Mouse (Mus musculus): Measurements from ENCODE around the gene Lyzl4. TPM values are rescaled to one million over a fixed set of nuclear protein-coding genes. Genes with fewer than 3 reads are reported as not detected.
A peak's percentile ranks its signal among the peaks of the same experiment; 100 is the strongest.

The Lyzl4 gene
- total and polyA plus RNA-seq, 2 experiments from 2014 or later, result 0.46 TPM; not detected in 1

- H3K4me2 ChIP-seq (ENCODE audit: low read depth, low read length), result peak overlapping the region; percentile 50
- peak overlapping the region; percentile 26 for H3K4me3 ChIP-seq (ENCODE audit: low read length)
- H3K9ac ChIP-seq (replicated peaks; ENCODE audit: low read length), result peak overlapping the region; percentile 22
- H3K27me3 ChIP-seq (ENCODE audit: insufficient read depth, low read length), result no peaks in the 10 kb centered on the region
- no peaks in the 10 kb centered on the region for H3K9me3 ChIP-seq (ENCODE audit: low read length)
- 0 out of 2 replicates have a peak, but pooled peaks cover 4% of the 10 kb centered on the region for H3K4me1 ChIP-seq (ENCODE audit: insufficient read depth, low read length)
- DNase-seq (ENCODE audit: low spot score), result peak; percentile 81
- H3K36me3 ChIP-seq (ENCODE audit: insufficient read depth, low read length), result no peaks in the 10 kb centered on the region
- WGBS, result under 1% methylated on average over 28 of the region's 28 CpGs
- ATAC-seq, result peak; percentile 71
- TF ChIP-seq CTCF (IDR thresholded peaks at IDR 0.05; ENCODE audit: low read depth), result peak; percentile 83
- no peak overlapping the region for H3K27ac ChIP-seq
These were observed 27.5 kb upstream of the Lyzl4 start for GRCm38 (mm10) chr9:121669348-121669791.

GRCm38 (mm10) chr9:121667822-121668221 is 25.9 kb upstream of the Lyzl4 start:
- no peak for DNase-seq (ENCODE audit: low spot score)
- H3K9ac ChIP-seq (replicated peaks; ENCODE audit: low read length), result no peak overlapping the region
- no peaks in the 10 kb centered on the region for H3K9me3 ChIP-seq (ENCODE audit: low read length)
- no peaks in the 10 kb centered on the region for H3K36me3 ChIP-seq (ENCODE audit: insufficient read depth, low read length)
- no peaks in the 10 kb centered on the region for H3K27me3 ChIP-seq (ENCODE audit: insufficient read depth, low read length)
- H3K27ac ChIP-seq, result peak overlapping the region; percentile 32; the same call in 1 of the 2 replicates
- no peak overlapping the region for H3K4me2 ChIP-seq (ENCODE audit: low read depth, low read length)
- 51% methylated on average over 11 of the region's 11 CpGs for WGBS
- no peak for TF ChIP-seq CTCF (IDR thresholded peaks at IDR 0.05; ENCODE audit: low read depth)
- ATAC-seq, result no peak
- H3K4me1 ChIP-seq (ENCODE audit: insufficient read depth, low read length), result 0 out of 2 replicates have a peak, but pooled peaks cover 4% of the 10 kb centered on the region
- H3K4me3 ChIP-seq (ENCODE audit: low read length), result no peak overlapping the region

- Histone ChIP-seq H3K4me1 (ENCODE audit: insufficient read depth, low read length) (0 out of 2 replicates have a peak, but pooled peaks cover 4% of the 10 kb centered on the region), H3K27ac (peak overlapping the region; percentile 32; the same call in 1 of the 2 replicates), H3K9me3 (ENCODE audit: low read length) (no peaks in the 10 kb centered on the region), H3K27me3 (ENCODE audit: insufficient read depth, low read length) (no peaks in the 10 kb centered on the region), H3K4me3 (ENCODE audit: low read length) (no peak overlapping the region), H3K9ac (replicated peaks; ENCODE audit: low read length) (0 out of 2 replicates have a peak overlapping the region, but pooled peaks have one; percentile 15), H3K36me3 (ENCODE audit: insufficient read depth, low read length) (no peaks in the 10 kb centered on the region), H3K4me2 (ENCODE audit: low read depth, low read length) (no peak overlapping the region)
- peak; percentile 66 for DNase-seq (ENCODE audit: low spot score)
- no peak for TF ChIP-seq CTCF (IDR thresholded peaks at IDR 0.05; ENCODE audit: low read depth)
- ATAC-seq, result peak; percentile 60
- WGBS, result 45% methylated on average over 16 of the region's 16 CpGs
These were observed 25.2 kb upstream of the Lyzl4 start for GRCm38 (mm10) chr9:121666957-121667630.

- 0 out of 2 replicates have a peak, but pooled peaks cover 6% of the 10 kb centered on the region for H3K4me1 ChIP-seq (ENCODE audit: insufficient read depth, low read length)
- WGBS, result 73% methylated on average over 5 of the region's 5 CpGs
- no peaks in the 10 kb centered on the region for H3K36me3 ChIP-seq (ENCODE audit: insufficient read depth, low read length)
- H3K27ac ChIP-seq, result no peak overlapping the region
- DNase-seq (ENCODE audit: low spot score) (no peak), ATAC-seq (no peak)
- no peak for TF ChIP-seq CTCF (IDR thresholded peaks at IDR 0.05; ENCODE audit: low read depth)
- no peaks in the 10 kb centered on the region for H3K27me3 ChIP-seq (ENCODE audit: insufficient read depth, low read length)
- H3K4me3 ChIP-seq (ENCODE audit: low read length), result no peak overlapping the region
- no peak overlapping the region for H3K9ac ChIP-seq (replicated peaks; ENCODE audit: low read length)
- H3K4me2 ChIP-seq (ENCODE audit: low read depth, low read length), result no peak overlapping the region
- H3K9me3 ChIP-seq (ENCODE audit: low read length), result no peaks in the 10 kb centered on the region
These were observed 22.2 kb upstream of the Lyzl4 start for GRCm38 (mm10) chr9:121664104-121664503.

- Histone ChIP-seq H3K9me3 (ENCODE audit: low read length) (no peaks in the 10 kb centered on the region), H3K27me3 (ENCODE audit: insufficient read depth, low read length) (no peaks in the 10 kb centered on the region), H3K4me2 (ENCODE audit: low read depth, low read length) (no peak overlapping the region), H3K27ac (no peak overlapping the region), H3K4me1 (ENCODE audit: insufficient read depth, low read length) (0 out of 2 replicates have a peak, but pooled peaks cover 4% of the 10 kb centered on the region), H3K9ac (replicated peaks; ENCODE audit: low read length) (no peak overlapping the region), H3K4me3 (ENCODE audit: low read length) (no peak overlapping the region), H3K36me3 (ENCODE audit: insufficient read depth, low read length) (no peaks in the 10 kb centered on the region)
- no peak for ATAC-seq
- TF ChIP-seq CTCF (IDR thresholded peaks at IDR 0.05; ENCODE audit: low read depth), result no peak
- 83% methylated on average over 6 of the region's 6 CpGs for WGBS
- DNase-seq (ENCODE audit: low spot score), result no peak
These were observed 21.6 kb upstream of the Lyzl4 start for GRCm38 (mm10) chr9:121663467-121663866.

GRCm38 (mm10) chr9:121659791-121660190 is 17.9 kb upstream of the Lyzl4 start:
- WGBS, result 62% methylated on average over 7 of the region's 7 CpGs
- DNase-seq (ENCODE audit: low spot score), result peak; percentile 36
- H3K27ac ChIP-seq, result no peak overlapping the region
- TF ChIP-seq CTCF (IDR thresholded peaks at IDR 0.05; ENCODE audit: low read depth), result no peak
- no peak overlapping the region for H3K4me3 ChIP-seq (ENCODE audit: low read length)
- no peak overlapping the region for H3K9ac ChIP-seq (replicated peaks; ENCODE audit: low read length)
- ATAC-seq, result no peak
- H3K9me3 ChIP-seq (ENCODE audit: low read length), result no peaks in the 10 kb centered on the region
- H3K4me2 ChIP-seq (ENCODE audit: low read depth, low read length), result no peak overlapping the region
- 0 out of 2 replicates have a peak, but pooled peaks cover 4% of the 10 kb centered on the region for H3K4me1 ChIP-seq (ENCODE audit: insufficient read depth, low read length)
- no peaks in the 10 kb centered on the region for H3K27me3 ChIP-seq (ENCODE audit: insufficient read depth, low read length)
- no peaks in the 10 kb centered on the region for H3K36me3 ChIP-seq (ENCODE audit: insufficient read depth, low read length)

GRCm38 (mm10) chr9:121658248-121658647 is 16.4 kb upstream of the Lyzl4 start:
- WGBS, result 84% methylated on average over 7 of the region's 7 CpGs
- DNase-seq (ENCODE audit: low spot score) (no peak), ATAC-seq (no peak)
- no peak for TF ChIP-seq CTCF (IDR thresholded peaks at IDR 0.05; ENCODE audit: low read depth)
- H3K27ac ChIP-seq, result no peak overlapping the region
- H3K9me3 ChIP-seq (ENCODE audit: low read length), result no peaks in the 10 kb centered on the region
- H3K4me2 ChIP-seq (ENCODE audit: low read depth, low read length), result no peak overlapping the region
- no peak overlapping the region for H3K4me3 ChIP-seq (ENCODE audit: low read length)
- H3K9ac ChIP-seq (replicated peaks; ENCODE audit: low read length), result no peak overlapping the region
- 0 out of 2 replicates have a peak, but pooled peaks cover 4% of the 10 kb centered on the region for H3K4me1 ChIP-seq (ENCODE audit: insufficient read depth, low read length)
- H3K27me3 ChIP-seq (ENCODE audit: insufficient read depth, low read length), result no peaks in the 10 kb centered on the region
- H3K36me3 ChIP-seq (ENCODE audit: insufficient read depth, low read length), result no peaks in the 10 kb centered on the region
